Mouse (Mus musculus): Measurements from ENCODE around the gene Atp5j. TPM values are rescaled to one million over a fixed set of nuclear protein-coding genes. Genes with fewer than 3 reads are reported as not detected.

The Atp5j gene
- polyA plus RNA-seq (2012; rRNA removed) = 345 and 434 TPM in 2 replicates

DNA sequence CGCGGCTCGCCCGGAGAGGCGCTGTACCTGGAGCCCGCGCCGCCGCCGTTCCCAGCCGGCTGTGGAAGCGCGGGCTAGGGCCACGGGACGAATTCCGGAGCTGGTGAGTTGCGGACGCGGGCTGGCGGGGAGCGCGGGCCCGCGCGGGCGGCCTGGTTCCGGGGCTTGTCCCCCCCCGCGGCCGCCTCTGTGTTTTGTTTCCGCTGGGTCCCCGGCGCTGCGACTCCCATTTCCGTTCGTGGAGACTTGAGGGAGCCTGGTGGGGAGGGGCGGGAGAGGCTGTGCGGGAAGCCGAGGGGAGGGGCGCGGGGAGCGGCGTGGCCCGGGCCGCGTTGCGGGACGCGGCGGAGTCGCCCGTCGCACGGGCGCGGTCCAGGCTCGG lies at the start of gene Atp5j:
Gene Atp5j, minus strand, starts transcription at position 185 of the 382 bp plus-strand sequence.
- Histone ChIP-seq H3K36me3 (ENCODE audit: control insufficient read depth, insufficient read depth, low read length) (peaks cover 3% of the 10 kb centered on the region; the same call in 1 of the 2 replicates), H3K4me3 (ENCODE audit: insufficient read depth, low read depth, low read length) (peak within 1 kb of the TSS; percentile 95), H3K27me3 (replicated peaks; ENCODE audit: control insufficient read depth, insufficient read depth, low read length) (no peaks in the 10 kb centered on the region), H3K4me1 (ENCODE audit: control insufficient read depth, insufficient read depth, low read length) (peaks cover 3% of the 10 kb centered on the region; the same call in 1 of the 2 replicates), H3K27ac (ENCODE audit: insufficient read depth, low read depth, low read length) (peak within 1 kb of the TSS; percentile 99)
- DNase-seq = peak; percentile 94
- TF ChIP-seq CTCF (conservative IDR thresholded peaks at IDR 0.05; ENCODE audit: insufficient read depth, insufficient read length, low read depth, low read length) (no peak), POLR2A (IDR thresholded peaks at IDR 0.05; ENCODE audit: low read depth, low read length) (no peak)
- WGBS = 1% methylated on average over 56 of the region's 57 CpGs

GRCm38 (mm10) chr16:84884572-84884971 lies 49.1 kb upstream of the Atp5j start:
- no peaks in the 10 kb centered on the region for H3K27me3 ChIP-seq (replicated peaks; ENCODE audit: control insufficient read depth, insufficient read depth, low read length)
- H3K4me3 ChIP-seq (ENCODE audit: insufficient read depth, low read depth, low read length) = no peak overlapping the region
- TF ChIP-seq POLR2A (IDR thresholded peaks at IDR 0.05; ENCODE audit: low read depth, low read length) (no peak), CTCF (conservative IDR thresholded peaks at IDR 0.05; ENCODE audit: insufficient read depth, insufficient read length, low read depth, low read length) (no peak)
- no peak for DNase-seq
- no peaks in the 10 kb centered on the region for H3K4me1 ChIP-seq (ENCODE audit: control insufficient read depth, insufficient read depth, low read length)
- 82% methylated on average over 8 of the region's 8 CpGs for WGBS
- H3K27ac ChIP-seq (ENCODE audit: insufficient read depth, low read depth, low read length) = no peak overlapping the region
- no peaks in the 10 kb centered on the region for H3K36me3 ChIP-seq (ENCODE audit: control insufficient read depth, insufficient read depth, low read length)

- WGBS = 91% methylated on average over 7 of the region's 8 CpGs
- no peaks in the 10 kb centered on the region for H3K27me3 ChIP-seq (replicated peaks; ENCODE audit: control insufficient read depth, insufficient read depth, low read length)
Measured at GRCm38 (mm10) chr16:84881754-84882321, 46.4 kb upstream of the Atp5j start.

DNA sequence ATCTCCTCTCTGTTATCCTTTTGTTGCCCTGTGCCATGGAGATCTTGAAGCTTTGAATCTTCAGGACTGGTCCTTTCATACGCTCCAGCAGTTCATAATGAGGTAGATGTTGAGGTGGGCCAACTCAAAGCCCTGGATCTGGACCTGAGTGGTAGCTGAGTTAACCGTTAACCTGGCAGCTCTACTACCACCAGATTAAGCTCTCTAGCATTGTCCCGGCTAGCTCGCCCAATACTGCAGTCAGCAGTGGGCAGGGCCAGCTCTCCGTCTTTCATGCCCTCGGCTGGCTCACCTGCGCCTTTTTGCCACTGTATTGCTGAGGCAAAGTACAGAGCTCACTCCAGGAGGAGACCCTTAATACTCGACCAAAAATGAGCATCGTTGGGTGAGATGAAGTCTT lies 45.7 kb upstream of the Atp5j start:
- Histone ChIP-seq H3K4me1 (ENCODE audit: control insufficient read depth, insufficient read depth, low read length) (no peaks in the 10 kb centered on the region), H3K27me3 (replicated peaks; ENCODE audit: control insufficient read depth, insufficient read depth, low read length) (no peaks in the 10 kb centered on the region), H3K4me3 (ENCODE audit: insufficient read depth, low read depth, low read length) (no peak overlapping the region), H3K36me3 (ENCODE audit: control insufficient read depth, insufficient read depth, low read length) (no peaks in the 10 kb centered on the region), H3K27ac (ENCODE audit: insufficient read depth, low read depth, low read length) (no peak overlapping the region)
- 51% methylated on average over 9 of the region's 9 CpGs for WGBS
- TF ChIP-seq POLR2A (IDR thresholded peaks at IDR 0.05; ENCODE audit: low read depth, low read length) (no peak), CTCF (conservative IDR thresholded peaks at IDR 0.05; ENCODE audit: insufficient read depth, insufficient read length, low read depth, low read length) (no peak)
- no peak for DNase-seq

More at GRCm38 (mm10) chr16:84881754-84882321, 46.4 kb upstream of the Atp5j start:
- TF ChIP-seq CTCF (conservative IDR thresholded peaks at IDR 0.05; ENCODE audit: insufficient read depth, insufficient read length, low read depth, low read length) = no peak
- TF ChIP-seq POLR2A (IDR thresholded peaks at IDR 0.05; ENCODE audit: low read depth, low read length) = no peak
- Histone ChIP-seq H3K27ac (ENCODE audit: insufficient read depth, low read depth, low read length) (no peak overlapping the region), H3K4me1 (ENCODE audit: control insufficient read depth, insufficient read depth, low read length) (no peaks in the 10 kb centered on the region), H3K36me3 (ENCODE audit: control insufficient read depth, insufficient read depth, low read length) (no peaks in the 10 kb centered on the region), H3K4me3 (ENCODE audit: insufficient read depth, low read depth, low read length) (no peak overlapping the region)
- no peak for DNase-seq

DNA sequence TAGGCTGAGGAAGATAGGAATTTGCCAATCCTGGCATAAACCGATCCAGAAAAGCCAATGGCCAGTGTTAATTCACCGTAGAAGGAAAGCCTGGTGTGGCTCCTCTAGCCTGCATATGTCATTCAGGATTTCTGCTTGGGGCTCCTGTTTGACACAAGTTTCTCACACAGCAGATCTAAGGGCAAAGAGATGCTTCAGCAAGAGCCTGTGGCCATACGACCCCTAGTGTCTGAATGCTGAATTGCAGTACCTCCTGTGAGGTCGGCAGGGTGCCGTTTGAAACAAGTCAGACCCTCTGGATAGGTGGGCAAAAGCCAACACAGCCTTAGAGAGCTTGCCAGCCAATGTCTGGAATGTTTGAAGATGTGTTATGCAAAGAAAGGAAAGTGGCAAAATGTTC lies 43.7 kb upstream of the Atp5j start:
- H3K4me1 ChIP-seq (ENCODE audit: control insufficient read depth, insufficient read depth, low read length) = no peaks in the 10 kb centered on the region
- no peaks in the 10 kb centered on the region for H3K36me3 ChIP-seq (ENCODE audit: control insufficient read depth, insufficient read depth, low read length)
- H3K27ac ChIP-seq (ENCODE audit: insufficient read depth, low read depth, low read length) = no peak overlapping the region
- 23% methylated on average over 5 of the region's 5 CpGs for WGBS
- peak; percentile 69 for DNase-seq
- H3K27me3 ChIP-seq (replicated peaks; ENCODE audit: control insufficient read depth, insufficient read depth, low read length) = no peaks in the 10 kb centered on the region
- TF ChIP-seq POLR2A (IDR thresholded peaks at IDR 0.05; ENCODE audit: low read depth, low read length) = no peak
- TF ChIP-seq CTCF (conservative IDR thresholded peaks at IDR 0.05; ENCODE audit: insufficient read depth, insufficient read length, low read depth, low read length) = peak; percentile 88
- H3K4me3 ChIP-seq (ENCODE audit: insufficient read depth, low read depth, low read length) = no peak overlapping the region

GRCm38 (mm10) chr16:84876082-84876481 lies 40.7 kb upstream of the Atp5j start:
- H3K36me3 ChIP-seq (ENCODE audit: control insufficient read depth, insufficient read depth, low read length) = no peaks in the 10 kb centered on the region
- 45% methylated on average over 8 of the region's 8 CpGs for WGBS
- TF ChIP-seq POLR2A (IDR thresholded peaks at IDR 0.05; ENCODE audit: low read depth, low read length) (no peak), CTCF (conservative IDR thresholded peaks at IDR 0.05; ENCODE audit: insufficient read depth, insufficient read length, low read depth, low read length) (no peak)
- no peak for DNase-seq
- no peaks in the 10 kb centered on the region for H3K4me1 ChIP-seq (ENCODE audit: control insufficient read depth, insufficient read depth, low read length)
- H3K27me3 ChIP-seq (replicated peaks; ENCODE audit: control insufficient read depth, insufficient read depth, low read length) = no peaks in the 10 kb centered on the region
- H3K4me3 ChIP-seq (ENCODE audit: insufficient read depth, low read depth, low read length) = no peak overlapping the region
- H3K27ac ChIP-seq (ENCODE audit: insufficient read depth, low read depth, low read length) = no peak overlapping the region

DNA sequence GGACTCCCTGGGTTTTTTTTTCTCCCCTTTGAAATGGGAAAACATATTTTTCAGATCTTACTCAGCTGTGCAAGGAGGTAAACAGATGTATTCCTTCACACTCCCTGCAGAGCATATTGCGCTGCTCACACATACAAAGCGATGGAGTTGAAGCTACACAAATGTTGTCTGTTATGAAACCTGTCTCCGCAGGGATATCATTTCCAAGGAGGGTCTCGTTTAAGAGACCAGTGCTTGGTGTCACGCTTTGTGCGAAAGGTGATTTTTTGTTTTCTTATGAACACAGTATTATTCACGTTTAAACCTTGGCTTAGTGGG lies 40.3 kb upstream of the Atp5j start:
- WGBS = 60% methylated on average over 7 of the region's 7 CpGs
- H3K4me1 ChIP-seq (ENCODE audit: control insufficient read depth, insufficient read depth, low read length) = no peaks in the 10 kb centered on the region
- no peak for TF ChIP-seq CTCF (conservative IDR thresholded peaks at IDR 0.05; ENCODE audit: insufficient read depth, insufficient read length, low read depth, low read length)
- TF ChIP-seq POLR2A (IDR thresholded peaks at IDR 0.05; ENCODE audit: low read depth, low read length) = no peak
- no peaks in the 10 kb centered on the region for H3K27me3 ChIP-seq (replicated peaks; ENCODE audit: control insufficient read depth, insufficient read depth, low read length)
- DNase-seq = no peak
- no peak overlapping the region for H3K27ac ChIP-seq (ENCODE audit: insufficient read depth, low read depth, low read length)
- H3K4me3 ChIP-seq (ENCODE audit: insufficient read depth, low read depth, low read length) = no peak overlapping the region
- no peaks in the 10 kb centered on the region for H3K36me3 ChIP-seq (ENCODE audit: control insufficient read depth, insufficient read depth, low read length)
